Mouse (Mus musculus): ENCODE data around the gene AC140267.1. TPM values are rescaled to one million over a fixed set of nuclear protein-coding genes. Genes with fewer than 3 reads are reported as not detected.
A peak's percentile ranks its signal among the peaks of the same experiment; 100 is the strongest.

The AC140267.1 gene
- total RNA-seq, 2 experiments from 2014 or later, result 1.6 TPM; not detected in 1

- ATAC-seq (replicated peaks; ENCODE audit: poor library complexity), result no peak
Measured at GRCm38 (mm10) chr15:80228071-80228800, 7.4 kb upstream of the AC140267.1 start.

GRCm38 (mm10) chr15:80232331-80232730 is 3.3 kb upstream of the AC140267.1 start:
- no peak for ATAC-seq (replicated peaks; ENCODE audit: poor library complexity)

GRCm38 (mm10) chr15:80233053-80233452 is 2.6 kb upstream of the AC140267.1 start:
- no peak for ATAC-seq (replicated peaks; ENCODE audit: poor library complexity)

- peak; percentile 98 for ATAC-seq (replicated peaks; ENCODE audit: poor library complexity)
Measured at GRCm38 (mm10) chr15:80233733-80234509, 1.7 kb upstream of the AC140267.1 start, which contains the start of gene Mief1. TSS of gene Mief1 (plus strand) at chr15:80234018.

GRCm38 (mm10) chr15:80248135-80248534 is 12.5 kb downstream of the AC140267.1 start:
- ATAC-seq (replicated peaks; ENCODE audit: poor library complexity), result no peak

- ATAC-seq (replicated peaks; ENCODE audit: poor library complexity), result no peak
Measured at GRCm38 (mm10) chr15:80248596-80248995, 13.0 kb downstream of the AC140267.1 start.

- ATAC-seq (replicated peaks; ENCODE audit: poor library complexity), result no peak
Measured at GRCm38 (mm10) chr15:80249672-80250071, 14.0 kb downstream of the AC140267.1 start.

- ATAC-seq (replicated peaks; ENCODE audit: poor library complexity), result peak; percentile 24
Measured at GRCm38 (mm10) chr15:80250586-80250985, 15.0 kb downstream of the AC140267.1 start.

- no peak for ATAC-seq (replicated peaks; ENCODE audit: poor library complexity)
Measured at GRCm38 (mm10) chr15:80253530-80253929, 17.9 kb downstream of the AC140267.1 start.

GRCm38 (mm10) chr15:80254207-80254606 is 18.6 kb downstream of the AC140267.1 start:
- ATAC-seq (replicated peaks; ENCODE audit: poor library complexity), result no peak

GRCm38 (mm10) chr15:80254847-80255645 is 19.4 kb downstream of the AC140267.1 start, which contains the start of gene Atf4:
TSS of gene Atf4 (plus strand) at chr15:80255184.
- peak; percentile 80 for ATAC-seq (replicated peaks; ENCODE audit: poor library complexity)

- ATAC-seq (replicated peaks; ENCODE audit: poor library complexity), result peak; percentile 29
Measured at GRCm38 (mm10) chr15:80255646-80256121, 20.0 kb downstream of the AC140267.1 start.

- ATAC-seq (replicated peaks; ENCODE audit: poor library complexity), result no peak
Measured at GRCm38 (mm10) chr15:80256242-80256641, 20.6 kb downstream of the AC140267.1 start.

GRCm38 (mm10) chr15:80256656-80257601 is 21.3 kb downstream of the AC140267.1 start:
- no peak for ATAC-seq (replicated peaks; ENCODE audit: poor library complexity)

GRCm38 (mm10) chr15:80257602-80258239 is 22.1 kb downstream of the AC140267.1 start:
- ATAC-seq (replicated peaks; ENCODE audit: poor library complexity), result no peak

- 0 out of 2 replicates have a peak, but pooled peaks have one; percentile 15 for ATAC-seq (replicated peaks; ENCODE audit: poor library complexity)
Measured at GRCm38 (mm10) chr15:80258240-80259170, 22.9 kb downstream of the AC140267.1 start.

GRCm38 (mm10) chr15:80259406-80260045 is 23.9 kb downstream of the AC140267.1 start:
- no peak for ATAC-seq (replicated peaks; ENCODE audit: poor library complexity)

- ATAC-seq (replicated peaks; ENCODE audit: poor library complexity), result peak; percentile 46
Measured at GRCm38 (mm10) chr15:80260677-80261076, 25.0 kb downstream of the AC140267.1 start.
